Mouse (Mus musculus): ENCODE measurements around the gene Tlx1.

Gene Tlx1

DNA sequence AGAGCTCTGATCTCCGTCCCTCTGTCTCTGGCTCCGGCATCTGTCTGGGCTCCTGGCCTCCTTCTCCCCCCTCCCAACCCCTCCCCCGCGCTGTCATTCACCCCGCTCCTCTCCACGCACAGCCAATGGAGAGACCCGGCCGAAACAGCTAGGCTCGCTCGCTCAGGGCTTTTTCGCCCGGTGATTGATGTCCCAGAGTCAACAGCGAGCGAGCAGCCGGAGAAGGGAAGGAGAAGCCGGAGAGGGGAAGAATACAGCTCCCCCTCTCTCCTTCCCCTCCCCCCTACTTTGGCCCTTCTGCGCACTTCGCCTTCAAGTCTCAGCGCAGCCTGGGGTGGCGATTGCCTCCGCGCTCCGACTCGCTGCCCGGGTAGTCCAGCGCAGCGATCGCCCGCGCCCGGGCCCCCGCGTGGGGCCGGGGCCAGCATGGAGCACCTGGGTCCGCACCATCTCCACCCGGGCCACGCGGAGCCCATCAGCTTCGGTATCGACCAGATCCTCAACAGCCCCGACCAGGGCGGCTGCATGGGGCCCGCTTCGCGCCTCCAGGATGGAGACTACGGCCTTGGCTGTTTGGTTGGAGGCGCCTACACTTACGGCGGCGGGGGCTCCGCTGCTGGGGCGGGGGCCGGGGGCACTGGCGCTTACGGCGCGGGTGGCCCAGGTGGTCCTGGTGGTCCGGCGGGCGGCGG lies at the start of gene Tlx1:
Gene Tlx1 (plus strand): TSS at position 191 of the 692 bp plus-strand sequence.
- DNase-seq (ENCODE audit: low spot score in 2 of 2) = peak in 1 of 2 experiments; percentile 10

DNA sequence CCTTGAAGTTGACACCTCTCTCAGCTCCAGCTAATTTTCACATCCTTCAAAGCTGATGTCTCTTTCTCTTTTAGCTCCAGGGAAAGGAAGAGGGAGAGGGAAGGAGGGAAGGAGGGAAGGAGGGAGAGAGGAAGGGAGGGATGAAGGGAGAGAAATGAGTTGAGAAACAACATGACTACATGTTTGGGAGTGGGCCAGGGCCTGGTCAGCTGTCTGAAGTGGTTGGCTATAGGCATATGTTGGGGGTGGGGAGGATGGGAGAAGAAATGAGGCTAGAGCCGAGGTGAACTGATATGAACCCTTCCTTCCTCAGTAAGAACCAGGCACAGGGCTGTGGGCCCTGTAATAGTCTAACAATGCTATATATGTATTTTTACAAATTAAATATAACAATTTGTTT lies 44.9 kb upstream of the Tlx1 start:
- no peak for DNase-seq (ENCODE audit: low spot score in 2 of 2)

DNA sequence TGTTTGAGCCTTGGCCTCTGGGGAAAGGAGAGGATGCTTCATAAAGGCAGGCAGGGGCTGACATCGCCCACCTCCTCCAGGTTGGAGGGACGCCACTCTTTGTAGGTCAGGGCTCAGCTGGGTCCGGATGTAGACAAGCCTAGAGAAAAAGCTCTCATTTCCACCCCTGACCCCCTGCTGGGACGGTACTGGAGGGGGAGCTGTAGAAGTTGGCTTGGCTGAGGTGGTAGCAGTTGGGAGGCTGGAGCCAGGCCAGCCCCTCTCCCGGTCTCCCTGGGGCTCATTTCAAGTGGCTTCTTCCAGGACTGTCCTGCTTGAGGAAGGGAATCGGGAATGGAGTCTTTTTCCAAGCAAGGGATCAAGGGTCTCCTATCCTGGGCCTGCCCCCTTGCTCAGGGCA lies 43.8 kb upstream of the Tlx1 start:
- peak; percentile 16 to 25 for DNase-seq (ENCODE audit: low spot score in 2 of 2)

DNA sequence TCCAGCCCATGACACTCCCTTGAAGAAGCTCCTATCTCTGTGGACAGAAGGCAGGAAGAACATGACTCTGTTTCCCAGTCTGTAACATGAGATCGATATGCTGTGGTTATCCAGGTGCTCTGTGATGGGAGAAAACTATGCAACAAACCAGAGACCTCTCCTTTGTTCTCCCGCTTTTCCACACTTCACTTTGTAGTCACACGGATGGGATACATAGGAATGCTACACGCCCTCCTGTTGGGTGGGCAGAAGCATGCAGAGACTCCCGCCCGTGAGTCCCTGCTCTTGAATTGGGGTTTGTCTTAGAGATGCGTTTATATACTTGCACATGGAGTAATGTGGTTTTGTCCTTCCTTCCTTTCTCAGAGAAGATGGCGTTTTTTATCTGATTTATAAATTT lies 39.8 kb upstream of the Tlx1 start:
- no peak for DNase-seq (ENCODE audit: low spot score in 2 of 2)

DNA sequence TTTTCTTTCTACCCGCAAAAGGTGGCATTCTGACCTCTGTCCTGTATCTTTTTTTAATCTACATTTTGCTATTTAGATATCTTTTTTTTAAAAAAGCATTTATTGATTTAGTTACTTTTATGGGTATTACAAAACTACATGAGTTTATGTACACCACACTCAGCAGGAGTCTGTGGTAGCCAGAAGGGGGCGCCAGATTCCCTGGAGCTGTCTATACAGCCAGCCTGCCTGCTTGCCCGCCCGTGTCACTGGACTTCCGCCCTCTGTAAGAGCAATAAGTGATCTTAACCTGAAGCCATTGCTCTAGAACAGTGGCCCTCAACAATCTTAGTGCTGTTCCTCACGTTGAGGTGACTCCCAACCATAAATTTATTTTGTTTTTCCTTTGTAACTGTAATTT lies 38.0 kb upstream of the Tlx1 start:
- DNase-seq (ENCODE audit: low spot score in 2 of 2) = no peak

DNA sequence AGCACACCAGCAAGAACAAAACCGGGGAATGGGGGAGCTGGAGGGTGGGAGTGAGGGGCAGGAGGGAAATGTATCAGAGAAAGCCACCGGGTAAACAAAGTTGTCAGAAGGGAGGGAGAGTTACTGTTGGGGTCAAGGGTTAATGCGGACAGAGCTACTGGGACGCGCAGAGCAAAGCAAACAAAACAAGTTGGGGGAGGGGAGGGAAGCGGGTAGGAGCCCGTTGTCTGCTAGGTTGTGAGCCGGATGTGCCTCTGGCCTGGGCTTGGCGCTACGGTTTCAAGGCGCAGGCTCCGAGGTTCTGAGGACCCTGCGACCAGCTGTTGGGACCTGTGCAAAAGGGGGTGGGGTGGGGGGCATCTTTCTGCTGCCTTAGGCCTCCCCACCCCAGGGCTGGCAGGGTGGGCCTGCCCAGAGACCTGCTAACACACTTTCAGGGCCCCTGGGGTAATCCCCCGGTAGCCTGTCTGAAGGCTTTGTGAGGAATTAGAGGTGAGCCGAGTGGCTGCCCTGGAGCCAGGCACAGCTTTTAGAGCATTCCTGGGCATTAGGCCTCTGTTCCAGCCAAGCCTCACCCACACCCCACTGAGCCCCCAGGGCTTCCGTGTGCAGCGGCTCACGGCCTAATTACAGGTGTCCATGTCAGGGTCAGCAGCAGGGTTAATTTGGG lies 36.6 kb upstream of the Tlx1 start:
- DNase-seq (ENCODE audit: low spot score in 2 of 2) = no peak

DNA sequence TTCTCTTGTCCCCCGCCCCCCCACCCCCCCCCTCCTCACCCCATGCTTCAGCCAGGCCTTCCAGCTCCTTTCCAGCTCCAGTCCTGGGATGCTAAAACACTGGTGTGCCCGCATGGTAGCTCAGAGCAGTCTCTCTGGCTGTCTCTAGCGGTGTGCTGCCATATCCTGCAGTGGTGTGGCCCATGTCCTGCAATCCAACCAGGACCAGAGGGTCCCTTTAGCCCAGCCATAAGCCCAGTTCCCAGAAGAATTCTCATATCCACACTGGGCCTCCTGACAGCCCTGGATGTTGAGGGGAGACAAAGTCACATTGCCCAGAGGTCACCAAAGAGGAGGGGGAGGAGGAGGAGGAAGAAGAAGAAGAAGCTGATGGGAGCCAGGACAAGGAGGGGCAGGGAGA lies 35.7 kb upstream of the Tlx1 start:
- no peak for DNase-seq (ENCODE audit: low spot score in 2 of 2)

DNA sequence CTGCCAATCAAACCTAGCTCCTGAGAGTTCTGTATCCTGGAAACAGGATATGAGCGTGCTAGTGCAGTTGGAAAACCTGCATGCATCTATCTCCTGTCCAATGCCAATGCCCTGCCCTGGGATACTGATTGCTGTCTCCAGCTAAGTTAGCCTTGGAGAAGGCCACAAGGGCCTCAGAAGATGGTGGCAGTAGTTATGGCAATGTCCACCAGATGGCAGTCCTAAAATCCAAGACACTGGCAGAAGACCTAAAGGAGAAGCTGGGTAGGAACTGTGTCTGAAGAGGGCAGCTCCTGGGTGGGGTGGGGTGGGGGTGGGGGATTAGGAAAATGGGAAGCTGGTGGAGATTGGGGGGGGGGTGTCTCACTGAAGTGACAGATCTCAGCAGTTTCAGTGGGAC lies 33.7 kb upstream of the Tlx1 start:
- no peak for DNase-seq (ENCODE audit: low spot score in 2 of 2)

DNA sequence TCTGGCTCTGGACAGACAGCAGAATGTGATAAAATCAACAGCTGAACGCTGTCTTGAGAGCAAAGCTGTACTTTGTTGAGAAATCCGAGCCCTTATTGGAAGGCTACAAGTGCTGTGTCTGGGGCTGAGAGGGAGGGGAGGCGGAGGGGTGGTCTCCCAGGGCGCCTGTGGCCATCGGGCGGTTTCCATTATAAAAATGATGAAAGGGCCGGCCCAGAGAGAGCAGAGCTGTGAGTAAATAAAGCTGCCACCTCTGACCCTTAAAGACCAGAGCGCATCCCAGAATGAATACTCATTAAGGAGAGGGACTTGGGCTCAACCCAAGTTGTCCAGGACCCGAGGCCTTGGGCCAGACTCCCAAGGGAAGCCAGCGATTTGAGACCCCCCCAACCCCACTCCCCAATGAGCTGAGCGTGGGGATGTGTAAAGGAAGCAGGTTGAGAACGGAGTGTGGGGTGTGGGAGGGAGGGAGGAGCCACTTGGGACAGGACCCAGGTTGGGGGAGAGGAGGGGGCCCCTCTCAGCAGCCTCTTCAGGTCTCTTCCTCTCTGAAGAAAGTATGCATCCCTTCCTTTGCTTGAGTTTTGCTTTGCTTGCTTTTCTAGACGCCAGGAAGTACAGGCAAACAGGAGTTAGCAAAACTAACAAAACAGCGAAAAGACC lies 18.4 kb upstream of the Tlx1 start:
- peak in 1 of 2 experiments; percentile 11 for DNase-seq (ENCODE audit: low spot score in 2 of 2)

DNA sequence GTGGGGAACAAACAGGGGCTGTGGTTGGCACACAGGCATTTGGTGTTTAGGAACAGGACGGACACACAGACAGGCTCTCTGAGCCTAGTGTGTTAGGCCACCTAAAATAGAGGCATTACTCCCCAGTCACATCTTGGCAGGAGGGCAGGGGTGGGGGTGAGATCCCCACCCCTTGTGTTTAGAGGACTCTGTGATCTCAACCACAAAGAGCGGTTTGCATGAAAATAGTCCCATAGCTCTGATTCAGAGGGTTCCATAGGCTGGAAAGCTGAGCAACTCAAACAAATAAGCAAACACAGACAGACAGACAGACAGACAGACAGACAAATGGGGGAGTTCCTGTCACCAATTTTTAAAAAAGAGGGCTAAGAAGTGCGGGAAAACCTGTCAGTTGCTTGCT lies 7.9 kb upstream of the Tlx1 start:
- DNase-seq (ENCODE audit: low spot score in 2 of 2) = no peak

DNA sequence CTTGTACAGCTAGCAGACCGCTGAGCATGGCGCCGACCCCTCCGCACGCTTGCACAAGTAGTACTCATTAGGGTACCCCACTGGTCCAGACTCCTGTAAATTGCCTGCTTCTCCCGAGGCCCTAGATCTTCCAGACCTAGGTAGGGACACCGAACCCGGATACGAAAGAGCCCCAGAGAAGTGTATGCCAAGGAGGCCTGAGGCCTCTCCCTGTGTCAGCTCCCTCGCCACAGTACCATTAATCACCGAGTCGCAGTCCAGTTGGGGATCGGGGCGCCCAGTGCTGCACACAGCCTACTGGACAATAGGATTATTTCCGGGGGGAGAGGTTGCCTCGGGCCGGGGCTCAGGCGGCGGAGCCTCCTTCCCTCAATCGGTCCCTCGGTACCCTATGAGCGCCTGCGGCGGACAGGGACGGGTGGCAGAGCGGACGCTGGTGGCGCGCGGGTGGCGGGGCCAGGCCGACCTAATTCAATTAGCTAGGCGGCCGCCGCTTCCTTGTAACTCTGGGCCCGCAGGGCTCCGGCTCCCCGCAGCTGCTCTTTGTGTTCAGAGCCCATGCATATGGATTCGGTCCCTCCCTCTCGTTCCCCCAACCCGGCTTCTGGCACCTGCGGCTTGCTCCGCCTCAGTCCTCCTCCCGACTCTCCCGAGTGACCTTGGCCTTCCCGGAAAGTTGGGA lies 7.1 kb upstream of the Tlx1 start:
- DNase-seq (ENCODE audit: low spot score in 2 of 2) = no peak

DNA sequence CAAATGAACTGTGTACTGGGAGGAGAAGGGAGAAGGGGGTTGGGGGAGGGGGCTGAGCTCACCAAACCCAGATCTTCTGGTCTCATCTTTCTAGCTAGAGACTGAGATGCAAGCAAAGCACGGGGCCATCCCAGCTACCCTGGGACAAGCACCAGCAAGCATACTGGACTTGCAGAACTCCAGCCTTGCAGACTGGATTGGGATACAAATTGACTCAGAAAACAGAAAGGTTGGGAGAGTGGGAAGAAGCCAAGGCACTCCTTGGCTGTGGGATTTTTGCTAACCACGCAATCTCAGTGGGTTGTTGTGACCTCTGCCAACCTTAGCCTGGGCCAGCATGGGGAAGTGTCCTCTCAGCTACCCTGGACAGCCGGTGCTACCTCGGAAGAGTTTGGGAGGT lies 3.4 kb upstream of the Tlx1 start:
- no peak for DNase-seq (ENCODE audit: low spot score in 2 of 2)

DNA sequence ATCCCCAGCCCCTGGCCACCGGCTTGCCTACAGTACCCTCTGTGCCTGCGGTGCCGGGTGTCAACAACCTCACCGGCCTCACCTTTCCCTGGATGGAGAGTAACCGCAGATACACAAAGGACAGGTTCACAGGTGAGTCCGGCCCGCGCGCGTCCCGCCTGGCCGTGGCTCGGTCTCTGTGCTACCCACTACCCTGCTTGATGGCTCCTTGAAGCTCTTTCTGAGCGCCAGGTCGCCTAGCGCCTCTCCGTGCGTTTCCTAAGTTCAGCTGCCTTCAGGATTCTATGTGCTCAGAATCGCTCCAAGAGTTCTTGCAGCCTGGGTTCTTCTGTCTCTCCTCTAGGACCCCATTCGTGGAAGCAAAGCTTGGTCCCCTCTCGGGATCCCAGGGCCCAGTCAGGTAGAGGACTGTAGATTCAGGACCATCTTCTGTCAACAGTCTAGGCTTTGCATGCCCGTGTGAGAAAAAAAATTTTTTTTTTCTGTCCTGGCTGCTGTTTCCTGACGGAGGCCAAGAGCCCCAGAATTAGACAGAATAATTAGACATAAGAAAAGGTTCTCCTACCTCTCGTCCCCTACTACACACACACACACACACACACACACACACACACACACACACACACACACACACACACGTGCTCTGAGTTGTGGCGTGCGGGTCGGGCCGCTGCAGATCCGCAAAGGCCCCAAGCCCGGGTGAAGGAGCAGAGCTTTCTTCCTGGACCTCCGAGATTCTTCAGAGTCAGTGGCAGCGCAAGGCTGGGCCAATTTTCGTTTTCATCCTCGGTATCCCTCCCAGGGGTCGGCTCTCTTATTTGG lies 1.1 kb downstream of the Tlx1 start:
- no peak for DNase-seq (ENCODE audit: low spot score in 2 of 2)

DNA sequence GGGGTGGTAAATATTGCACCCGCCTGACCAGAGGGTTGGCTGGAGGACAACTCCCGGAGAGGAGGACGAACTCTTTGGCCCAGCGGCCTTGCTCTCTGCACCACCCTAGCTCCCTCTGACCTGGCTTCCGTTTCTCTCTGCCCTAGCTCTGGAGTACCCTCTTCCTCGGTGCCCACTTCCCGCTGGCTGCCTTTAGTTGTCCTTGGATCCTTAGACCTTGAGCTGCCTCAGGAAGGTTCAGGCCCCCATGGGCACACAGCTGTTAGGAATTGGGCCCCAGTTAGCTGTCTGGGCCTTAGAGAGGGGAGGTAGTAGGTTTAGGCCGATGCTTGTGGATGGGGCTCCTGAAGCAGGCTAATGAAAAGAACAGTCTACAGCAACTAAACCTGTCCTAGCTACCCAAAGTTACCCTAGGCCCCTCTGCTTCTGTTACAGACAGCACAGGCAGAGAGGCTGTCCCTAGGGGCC lies 1.7 kb downstream of the Tlx1 start:
- DNase-seq (ENCODE audit: low spot score in 2 of 2) = no peak

DNA sequence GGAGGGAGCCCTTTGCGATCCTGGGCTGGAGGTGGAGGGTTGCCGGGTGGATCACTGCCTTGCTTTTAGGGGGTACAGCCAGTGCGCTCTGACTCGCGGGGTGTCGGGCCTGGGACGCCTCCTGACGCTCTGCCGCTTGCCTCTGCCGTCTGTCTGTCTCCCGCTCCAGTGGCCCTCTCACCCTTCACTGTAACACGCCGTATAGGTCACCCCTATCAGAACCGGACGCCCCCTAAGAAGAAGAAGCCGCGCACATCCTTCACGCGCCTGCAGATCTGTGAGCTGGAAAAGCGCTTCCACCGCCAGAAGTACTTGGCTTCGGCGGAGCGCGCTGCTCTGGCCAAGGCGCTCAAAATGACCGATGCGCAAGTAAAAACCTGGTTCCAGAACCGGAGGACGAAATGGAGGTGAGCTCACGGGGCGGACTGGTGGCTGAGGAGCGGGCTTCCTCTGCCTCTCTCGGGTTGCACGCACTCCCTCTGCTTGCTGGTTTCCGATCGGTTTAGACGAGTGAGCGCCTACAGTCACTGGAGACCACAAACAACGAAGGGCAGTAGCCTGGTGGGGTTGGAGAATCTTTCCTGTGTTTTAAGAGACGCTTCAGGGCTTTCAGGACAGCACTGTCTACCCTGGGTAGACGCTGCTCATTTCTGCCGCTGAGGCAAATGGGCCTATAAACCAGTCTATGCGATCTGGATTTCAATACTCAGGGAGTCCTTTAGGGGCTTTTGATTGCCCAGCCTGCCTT lies 3.0 kb downstream of the Tlx1 start:
- no peak for DNase-seq (ENCODE audit: low spot score in 2 of 2)

DNA sequence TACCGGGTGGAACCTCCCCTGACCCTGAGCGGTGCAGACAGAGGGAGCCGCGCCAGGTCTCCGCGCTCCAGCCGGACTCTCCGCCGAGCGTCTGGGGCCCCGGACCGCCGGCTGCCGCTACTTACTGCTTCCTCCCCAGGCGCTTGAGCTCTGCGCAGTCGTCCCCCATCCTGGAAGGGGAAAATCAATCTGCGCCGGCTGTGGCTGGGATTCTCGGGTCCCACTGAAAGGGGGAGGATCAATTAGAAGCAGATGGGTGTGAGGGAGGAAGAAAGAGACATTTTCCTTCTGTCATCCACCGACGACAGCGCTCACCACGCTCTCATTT lies 3.5 kb downstream of the Tlx1 start:
- no peak for DNase-seq (ENCODE audit: low spot score in 2 of 2)

DNA sequence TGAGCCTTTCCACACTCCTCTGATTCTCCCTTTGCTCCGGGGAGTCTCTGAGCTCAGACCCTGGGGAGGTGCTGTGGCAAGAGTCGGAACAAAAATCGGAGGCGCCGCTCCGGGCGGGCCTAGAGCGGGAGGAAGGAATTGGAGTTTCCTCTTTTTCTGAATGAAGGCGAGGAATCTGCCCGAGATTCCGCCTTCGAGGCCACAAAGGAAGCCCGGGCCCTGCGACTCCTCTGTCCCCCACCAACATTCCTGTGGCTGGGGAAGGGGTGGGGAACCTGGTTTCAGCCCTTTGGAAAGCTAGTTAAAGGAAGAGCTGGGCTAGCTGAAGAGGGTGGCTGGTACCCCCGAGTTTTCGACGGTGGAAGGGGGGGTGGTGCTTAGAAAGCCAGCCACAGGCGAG lies 4.0 kb downstream of the Tlx1 start:
- DNase-seq (ENCODE audit: low spot score in 2 of 2) = no peak

DNA sequence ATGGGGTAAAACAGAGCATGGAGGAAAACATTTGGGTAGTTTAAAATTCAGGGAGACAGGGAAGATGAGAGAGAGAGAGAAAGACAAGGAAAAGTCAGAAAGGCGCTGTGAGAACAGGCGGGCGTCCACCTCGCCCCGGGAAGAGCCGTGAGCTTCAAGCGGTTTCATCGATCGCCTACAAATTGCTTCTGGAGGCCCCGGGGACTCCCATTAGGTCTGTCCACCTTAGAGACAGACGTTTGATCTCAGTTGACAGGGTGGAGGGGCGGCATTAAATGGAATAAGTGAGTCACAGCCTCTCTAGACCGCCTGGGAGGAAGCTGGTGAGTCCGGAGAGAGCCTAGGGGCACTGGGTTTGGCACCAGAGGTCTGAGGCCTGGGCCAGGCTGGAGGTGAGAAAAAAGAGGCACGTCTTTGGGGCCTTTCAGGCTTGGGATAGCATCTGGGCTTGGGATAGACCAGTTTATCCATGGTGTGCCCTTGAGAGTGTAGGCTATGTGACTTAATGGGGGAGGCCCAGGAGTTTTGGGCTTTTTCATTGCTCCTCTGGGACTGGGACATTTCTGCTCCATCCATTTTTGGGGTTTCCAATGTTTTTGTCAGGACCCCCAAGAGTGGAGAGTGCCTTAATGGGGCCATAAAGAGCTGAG lies 4.8 kb downstream of the Tlx1 start:
- DNase-seq (ENCODE audit: low spot score in 2 of 2) = no peak

DNA sequence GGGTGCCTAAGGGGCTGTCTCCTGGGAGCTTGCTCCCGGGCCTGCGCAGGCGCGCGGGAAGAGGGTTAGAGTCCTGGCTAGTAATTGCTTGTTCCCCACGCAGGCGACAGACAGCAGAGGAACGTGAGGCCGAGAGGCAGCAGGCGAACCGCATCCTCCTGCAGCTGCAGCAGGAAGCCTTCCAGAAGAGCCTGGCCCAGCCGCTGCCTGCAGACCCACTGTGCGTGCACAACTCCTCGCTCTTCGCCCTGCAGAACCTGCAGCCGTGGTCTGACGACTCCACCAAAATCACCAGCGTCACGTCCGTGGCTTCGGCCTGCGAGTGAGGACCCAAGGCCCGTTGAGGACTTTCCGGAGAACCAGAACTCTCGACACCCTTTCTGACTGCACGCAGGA lies 5.3 kb downstream of the Tlx1 start:
- no peak for DNase-seq (ENCODE audit: low spot score in 2 of 2)

DNA sequence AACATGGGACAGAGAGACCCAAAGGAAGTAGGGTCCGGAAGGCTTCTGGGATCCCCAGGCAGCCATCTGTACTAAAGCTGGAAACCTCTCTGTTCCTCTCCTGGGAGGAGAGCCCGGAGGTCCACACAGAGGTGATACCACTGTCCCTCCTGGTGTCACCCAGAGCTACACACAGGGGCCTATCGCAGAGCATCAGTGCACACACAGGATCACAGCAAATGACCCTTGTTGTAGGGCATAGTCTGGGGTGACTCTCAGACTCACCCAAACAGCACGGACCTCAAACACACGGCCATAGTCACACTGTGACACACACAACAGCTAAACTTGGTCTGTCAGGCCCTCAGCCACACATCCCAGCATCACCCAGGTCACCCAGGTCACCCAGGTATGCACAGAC lies 5.9 kb downstream of the Tlx1 start:
- DNase-seq (ENCODE audit: low spot score in 2 of 2) = no peak

DNA sequence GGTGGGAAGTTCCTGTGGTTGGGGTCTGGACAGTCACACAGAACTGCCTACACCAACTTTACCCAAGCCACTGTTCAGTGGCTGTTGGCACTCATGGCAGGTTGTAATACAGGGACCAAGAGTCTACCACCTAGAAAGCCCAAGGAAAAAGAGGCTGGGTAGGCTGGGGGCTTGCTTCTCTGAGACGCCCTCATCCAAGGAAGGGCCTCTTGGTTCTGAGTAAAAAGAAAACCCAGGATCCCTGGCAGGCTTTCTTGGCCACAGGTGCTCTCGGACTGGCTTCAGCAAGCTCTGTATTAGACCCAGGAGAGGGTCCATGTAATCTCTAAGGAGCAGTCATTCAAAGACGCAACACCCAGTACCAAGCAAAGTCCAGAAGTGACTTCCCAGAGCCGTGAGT lies 7.7 kb downstream of the Tlx1 start:
- no peak for DNase-seq (ENCODE audit: low spot score in 2 of 2)
